Mouse (Mus musculus) MEL (cell line): ENCODE results near the gene Tulp1. TPM values are rescaled to one million over a fixed set of nuclear protein-coding genes. Genes with fewer than 3 reads are reported as not detected.

Source experiments
- DNase-seq: peaks from one replicate; pipeline ENCODE4 v3.0.0; 2011; ENCODE audit warnings: low read depth, low spot score
- H3K27ac ChIP-seq: 2 replicates; pipeline ENCODE4 v1.5.1; 2012; ENCODE audit warnings: low read depth, mild to moderate bottlenecking, control low read depth, low read length, moderate library complexity; ENCODE audit not compliant: control insufficient read depth
- H3K27me3 ChIP-seq, 2 experiments: fragments of 150-350 bp in 1 of 2; sonication (generic) in 1 of 2; 2 replicates each; pipeline ENCODE4 v1.6.1; 2012; ENCODE audit warnings: low read length in 2 of 2, mild to moderate bottlenecking in 2 of 2, improper control_type of control experiment in 1 of 2, moderate library complexity in 1 of 2; ENCODE audit not compliant: insufficient read depth in 2 of 2, control insufficient read depth in 1 of 2
- H3K36me3 ChIP-seq, 2 experiments: 2 replicates each; pipeline ENCODE4 v1.6.1; 2012 to 2014; ENCODE audit warnings: low read length in 2 of 2, improper control_type of control experiment in 1 of 2, inconsistent platforms in 1 of 2, mild to moderate bottlenecking in 1 of 2; ENCODE audit not compliant: insufficient read depth in 2 of 2, control insufficient read depth in 1 of 2
- H3K4me1 ChIP-seq, 2 experiments: fragments of 150-350 bp in 1 of 2; sonication (generic) in 1 of 2; 2 replicates each; pipeline ENCODE4 v1.6.1; 2012; ENCODE audit warnings: low read length in 2 of 2, improper control_type of control experiment in 1 of 2, mild to moderate bottlenecking in 1 of 2; ENCODE audit not compliant: insufficient read depth in 2 of 2, control insufficient read depth in 1 of 2
- H3K4me3 ChIP-seq, 2 experiments: fragments of 150-350 bp in 1 of 2; sonication (generic) in 1 of 2; 2 replicates each; pipeline ENCODE4 v1.5.1; 2012; ENCODE audit warnings: low read depth in 2 of 2, low read length in 2 of 2, mild to moderate bottlenecking in 2 of 2, moderate library complexity in 2 of 2, control low read depth in 1 of 2, improper control_type of control experiment in 1 of 2; ENCODE audit not compliant: control insufficient read depth in 1 of 2, insufficient read depth in 1 of 2
- H3K79me2 ChIP-seq: 2 replicates; pipeline ENCODE4 v1.6.1; 2012; ENCODE audit warnings: mild to moderate bottlenecking, low read length, moderate library complexity; ENCODE audit not compliant: control insufficient read depth, poor library complexity, insufficient read depth
- H3K9ac ChIP-seq: 2 replicates; pipeline ENCODE4 v1.6.1; 2012; ENCODE audit warnings: low read depth, mild to moderate bottlenecking, control low read depth, low read length, moderate library complexity; ENCODE audit not compliant: control insufficient read depth, poor library complexity, severe bottlenecking
- H3K9me3 ChIP-seq: fragments of 150-350 bp; sonication (generic); replicated peaks from 2 replicates; pipeline ENCODE4 v1.6.1; 2012; ENCODE audit warnings: mild to moderate bottlenecking, low read length, improper control_type of control experiment, moderate library complexity; ENCODE audit not compliant: insufficient read depth
- CHD1 ChIP-seq: IDR thresholded peaks from 2 replicates; pipeline ENCODE4 v1.6.1; 2012; ENCODE audit warnings: low read depth, mild to moderate bottlenecking, inconsistent platforms, low read length, improper control_type of control experiment
- ELF1 ChIP-seq: IDR thresholded peaks from 2 replicates; pipeline ENCODE4 v1.6.1; 2014; ENCODE audit warnings: low read depth, mild to moderate bottlenecking, inconsistent platforms, low read length, improper control_type of control experiment, moderate library complexity
- EP300 ChIP-seq, 2 experiments: IDR thresholded peaks; 2 replicates each; pipeline ENCODE4 v1.6.1; 2011; ENCODE audit warnings: improper control_type of control experiment in 2 of 2, low read length in 2 of 2, low read depth in 1 of 2, mild to moderate bottlenecking in 1 of 2
- HCFC1 ChIP-seq: IDR thresholded peaks from 2 replicates; pipeline ENCODE4 v1.6.1; 2012; ENCODE audit warnings: low read depth, mild to moderate bottlenecking, inconsistent platforms, low read length, improper control_type of control experiment, moderate library complexity
- JUND ChIP-seq: IDR thresholded peaks from 2 replicates; pipeline ENCODE4 v1.6.1; 2011; ENCODE audit warnings: low read depth, mild to moderate bottlenecking, improper control_type of control experiment, low read length
- KAT2A ChIP-seq: conservative IDR thresholded peaks from 2 replicates; pipeline ENCODE4 v1.6.1; 2012; ENCODE audit warnings: low read depth, low read length, improper control_type of control experiment, inconsistent platforms
- MAZ ChIP-seq: IDR thresholded peaks from 2 replicates; pipeline ENCODE4 v1.6.1; 2012; ENCODE audit warnings: low read depth, mild to moderate bottlenecking, inconsistent platforms, low read length, improper control_type of control experiment
- MXI1 ChIP-seq: IDR thresholded peaks from 2 replicates; pipeline ENCODE4 v1.6.1; 2011; ENCODE audit warnings: mild to moderate bottlenecking, low read depth, low read length, improper control_type of control experiment
- MYB ChIP-seq: IDR thresholded peaks from 2 replicates; pipeline ENCODE4 v1.6.1; 2011; ENCODE audit warnings: mild to moderate bottlenecking, low read depth, low read length, improper control_type of control experiment
- NELFE ChIP-seq: IDR thresholded peaks from 2 replicates; pipeline ENCODE4 v1.6.1; 2011; ENCODE audit warnings: low read depth, low read length, improper control_type of control experiment
- POLR2A ChIP-seq, 2 experiments: IDR thresholded peaks; 2 replicates each; pipeline ENCODE4 v1.6.1; 2011 to 2012; ENCODE audit warnings: low read length in 2 of 2, mild to moderate bottlenecking in 2 of 2, control low read depth in 1 of 2, improper control_type of control experiment in 1 of 2, low read depth in 1 of 2, moderate library complexity in 1 of 2; ENCODE audit not compliant: control insufficient read depth in 1 of 2, insufficient read depth in 1 of 2, poor library complexity in 1 of 2
- POLR2AphosphoS2 ChIP-seq: IDR thresholded peaks from 2 replicates; pipeline ENCODE4 v1.6.1; 2011; ENCODE audit warnings: low read length, improper control_type of control experiment
- POLR2AphosphoS5 ChIP-seq: IDR thresholded peaks from 2 replicates; pipeline ENCODE4 v1.6.1; 2012; ENCODE audit warnings: low read depth, borderline replicate concordance, mild to moderate bottlenecking, inconsistent platforms, low read length, moderate library complexity, mixed read lengths
- RAD21 ChIP-seq: IDR thresholded peaks from 2 replicates; pipeline ENCODE4 v1.6.1; 2011; ENCODE audit warnings: mild to moderate bottlenecking, low read depth, low read length, improper control_type of control experiment
- RCOR1 ChIP-seq: IDR thresholded peaks from 2 replicates; pipeline ENCODE4 v1.6.1; 2012; ENCODE audit warnings: low read depth, mild to moderate bottlenecking, inconsistent platforms, low read length, improper control_type of control experiment
- SIN3A ChIP-seq: IDR thresholded peaks from 2 replicates; pipeline ENCODE4 v1.6.1; 2012; ENCODE audit warnings: low read length, improper control_type of control experiment, inconsistent platforms
- SMC3 ChIP-seq: IDR thresholded peaks from 2 replicates; pipeline ENCODE4 v1.6.1; 2011; ENCODE audit warnings: low read depth, low read length, improper control_type of control experiment
- TAL1 ChIP-seq: IDR thresholded peaks from 2 replicates; pipeline ENCODE4 v1.6.1; 2012; ENCODE audit warnings: mild to moderate bottlenecking, inconsistent platforms, low read length, moderate library complexity, mixed read lengths
- TBP ChIP-seq: IDR thresholded peaks from 2 replicates; pipeline ENCODE4 v1.8.0; 2011; ENCODE audit warnings: low read depth, low read length, improper control_type of control experiment
- TCF12 ChIP-seq: IDR thresholded peaks from 2 replicates; pipeline ENCODE4 v1.6.1; 2014; ENCODE audit warnings: low read depth, mild to moderate bottlenecking, inconsistent platforms, low read length, improper control_type of control experiment, moderate library complexity
- ZC3H11A ChIP-seq: IDR thresholded peaks from 2 replicates; pipeline ENCODE4 v1.6.1; 2012; ENCODE audit warnings: low read depth, mild to moderate bottlenecking, inconsistent platforms, low read length, improper control_type of control experiment
- ZMIZ1 ChIP-seq: IDR thresholded peaks from 2 replicates; pipeline ENCODE4 v1.6.1; 2012; ENCODE audit warnings: low read depth, mild to moderate bottlenecking, inconsistent platforms, low read length, improper control_type of control experiment, moderate library complexity
- polyA plus RNA-seq, 2 experiments: library from polyadenylated mRNA; stranded (reverse) in 1 of 2; unstranded in 1 of 2; fragments of >175 nt in 1 of 2; fragments of >200 nt in 1 of 2; gene quantifications; 2 replicates each; pipeline versions ENCODE4 v1.2.1 to v1.2.4; 2012; ENCODE audit warnings: low replicate concordance in 2 of 2, low read depth in 1 of 2; ENCODE audit not compliant: insufficient read length in 2 of 2, insufficient read depth in 1 of 2, missing spikeins in 1 of 2
- total RNA-seq: library from RNA; depleted of rRNA; stranded (reverse); fragments of 300-350 nt; gene quantifications from 2 replicates; pipeline ENCODE4 v1.2.3, GENCODE M21; 2012; rRNA removed

The Tulp1 gene
- total RNA-seq (0.23 and 0.49 TPM in 2 replicates), polyA plus RNA-seq (1 to 10 TPM in 1 of 2 experiments, not detected in 1; 2.4 TPM)

DNA sequence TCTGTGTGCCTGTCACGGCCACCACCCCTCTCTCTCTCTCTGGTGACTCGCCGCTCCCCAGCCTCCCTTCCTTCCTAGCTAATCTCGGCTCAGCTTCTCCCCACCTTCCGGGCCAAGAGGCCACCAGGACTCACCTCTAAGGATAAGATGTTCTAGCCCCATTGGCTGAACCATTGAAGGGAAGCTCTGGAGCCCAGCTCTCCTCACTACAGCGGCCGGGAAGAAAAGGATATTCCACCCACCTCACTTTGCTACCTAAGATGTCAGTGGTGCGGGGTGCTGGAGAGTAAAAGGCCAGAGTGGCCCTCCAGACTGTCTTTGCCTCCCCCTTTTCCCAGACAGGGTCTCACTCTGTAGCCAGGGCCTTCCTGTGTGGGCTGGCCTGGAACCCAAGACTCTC, at the start of gene Tulp1:
TSS of gene Tulp1 (minus strand) at position 101 of the 400 bp plus-strand sequence.
- H3K79me2 ChIP-seq = no peaks in the 10 kb centered on the region
- peaks cover 0 to 4% of the 10 kb centered on the region in 2 experiments; a peak in 2 of 4 replicates for H3K36me3 ChIP-seq
- H3K27me3 ChIP-seq = no peaks in the 10 kb centered on the region
- no peak for DNase-seq
- peaks cover 0 to 15% of the 10 kb centered on the region in 2 experiments; a peak in 3 of 4 replicates for H3K4me1 ChIP-seq
- H3K9ac ChIP-seq = no peak within 1 kb of the TSS
- H3K4me3 ChIP-seq = no peak within 1 kb of the TSS
- no peak for TF ChIP-seq RAD21
- no peak for TF ChIP-seq ZMIZ1
- no peak for TF ChIP-seq JUND
- no peak for TF ChIP-seq MXI1
- no peak for TF ChIP-seq RCOR1
- TF ChIP-seq KAT2A = no peak
- TF ChIP-seq, all 39 proteins: peak for 0
- Histone ChIP-seq H3K9me3 (no peaks in the 10 kb centered on the region), H3K27ac (no peak within 1 kb of the TSS)

GRCm38 (mm10) chr17:28411381-28411960, 46.4 kb upstream of the Tulp1 start:
- DNase-seq = no peak
- Histone ChIP-seq H3K27me3 (no peaks in the 10 kb centered on the region), H3K4me3 (no peak overlapping the region), H3K79me2 (no peaks in the 10 kb centered on the region), H3K9me3 (no peaks in the 10 kb centered on the region), H3K36me3 (peaks cover 4 to 6% of the 10 kb centered on the region in 2 experiments), H3K27ac (no peak overlapping the region), H3K4me1 (peaks cover 4 to 5% of the 10 kb centered on the region in 2 experiments), H3K9ac (no peak overlapping the region)
- TF ChIP-seq SMC3 (no peak), TAL1 (no peak), KAT2A (no peak), POLR2A (IDR thresholded peaks at IDR 0.05; ENCODE audit: control insufficient read depth in 1 of 2, insufficient read depth in 1 of 2, low read depth in 1 of 2, low read length in 2 of 2, poor library complexity in 1 of 2) (no peak), ZMIZ1 (no peak), SIN3A (no peak)

- Histone ChIP-seq H3K9me3 (no peaks in the 10 kb centered on the region), H3K27ac (no peak overlapping the region), H3K79me2 (no peaks in the 10 kb centered on the region), H3K9ac (no peak overlapping the region), H3K4me3 (no peak overlapping the region), H3K36me3 (peaks cover 0 to 6% of the 10 kb centered on the region in 2 experiments; a peak in 2 of 4 replicates), H3K4me1 (peaks cover 4 to 5% of the 10 kb centered on the region in 2 experiments), H3K27me3 (no peaks in the 10 kb centered on the region)
- TF ChIP-seq POLR2AphosphoS2 (no peak), SMC3 (no peak), HCFC1 (no peak), TCF12 (no peak), MYB (no peak), TBP (no peak), CHD1 (no peak), MAZ (no peak), EP300 (IDR thresholded peaks at IDR 0.05; ENCODE audit: low read depth in 1 of 2, low read length in 2 of 2) (no peak), MXI1 (no peak), POLR2AphosphoS5 (no peak), ZMIZ1 (no peak), ELF1 (no peak), NELFE (no peak), ZC3H11A (no peak), SIN3A (no peak), KAT2A (no peak)
- DNase-seq = no peak
Observed at GRCm38 (mm10) chr17:28410731-28411130, 45.7 kb upstream of the Tulp1 start.
